Mouse (Mus musculus) limb, embryonic 12.5 days (tissue): ENCODE data around the gene Sacs. TPM values are rescaled to one million over a fixed set of nuclear protein-coding genes. Genes with fewer than 3 reads are reported as not detected.

Experiments
- ATAC-seq: fragments of 200-750 bp; cut with Nextera tagmentation; 2 replicates; pipeline ENCODE4 v1.8.0; 2017; ENCODE audit warnings: low read depth, moderate TSS enrichment; ENCODE audit not compliant: insufficient number of reproducible peaks, insufficient read depth, low FRiP score, low TSS enrichment
- H3K27ac ChIP-seq: fragments of 300-500 bp; sonication (generic); 2 replicates; pipeline ENCODE4 v1.5.1; 2016; ENCODE audit warnings: mild to moderate bottlenecking, moderate library complexity
- H3K27me3 ChIP-seq: fragments of 300-500 bp; sonication (generic); 2 replicates; pipeline ENCODE4 v1.6.1; 2016; ENCODE audit warnings: mild to moderate bottlenecking, moderate library complexity
- H3K36me3 ChIP-seq: fragments of 300-500 bp; sonication (generic); 2 replicates; pipeline ENCODE4 v1.6.1; 2016; ENCODE audit warnings: mild to moderate bottlenecking, moderate library complexity
- H3K4me1 ChIP-seq: fragments of 300-500 bp; sonication (generic); replicated peaks from 2 replicates; pipeline ENCODE4 v1.6.1; 2016
- H3K4me2 ChIP-seq: fragments of 300-500 bp; sonication (generic); 2 replicates; pipeline ENCODE4 v1.6.1; 2016; ENCODE audit warnings: mild to moderate bottlenecking, moderate library complexity
- H3K4me3 ChIP-seq: fragments of 300-500 bp; sonication (generic); replicated peaks from 2 replicates; pipeline ENCODE4 v1.5.1; 2016; ENCODE audit warnings: mild to moderate bottlenecking
- H3K9ac ChIP-seq: fragments of 300-500 bp; sonication (generic); replicated peaks from 2 replicates; pipeline ENCODE4 v1.6.1; 2016; ENCODE audit warnings: mild to moderate bottlenecking, moderate library complexity
- H3K9me3 ChIP-seq: fragments of 300-500 bp; sonication (generic); 2 replicates; pipeline ENCODE4 v1.6.1; 2016; ENCODE audit warnings: mild to moderate bottlenecking, moderate library complexity
- WGBS: fragments of 180-500 bp; shearing (Covaris S2); methylation state at CpG from one replicate; pipeline ENCODE4 v1.1.7; 2016; 5-methylcytosine and 5-hydroxymethylcytosine counted together
- polyA plus RNA-seq: library from polyadenylated mRNA; unstranded; fragments of >200 nt; fragmentation: Nextera tagmentation; extraction: Ambion mirVana; gene quantifications from 2 replicates; pipeline ENCODE4 v1.2.1, GENCODE M21; 2016

The Sacs gene
- polyA plus RNA-seq, 1 experiment from 2014 or later, result 3.4 TPM

- no peaks in the 10 kb centered on the region for H3K36me3 ChIP-seq
- WGBS, result 75% methylated on average over 1 of the region's 1 CpGs
- no peak overlapping the region for H3K4me2 ChIP-seq
- no peaks in the 10 kb centered on the region for H3K9me3 ChIP-seq
- no peak overlapping the region for H3K9ac ChIP-seq
- H3K4me1 ChIP-seq, result peaks cover 19% of the 10 kb centered on the region
- no peak for ATAC-seq
- no peak overlapping the region for H3K4me3 ChIP-seq
- H3K27me3 ChIP-seq, result no peaks in the 10 kb centered on the region
- no peak overlapping the region for H3K27ac ChIP-seq
Measured at GRCm38 (mm10) chr14:61160920-61161319, 22.7 kb downstream of the Sacs start.

GRCm38 (mm10) chr14:61161367-61162334 lies 23.4 kb downstream of the Sacs start:
- Histone ChIP-seq H3K4me1 (peaks cover 19% of the 10 kb centered on the region), H3K27ac (no peak overlapping the region), H3K9ac (no peak overlapping the region), H3K4me3 (no peak overlapping the region), H3K4me2 (no peak overlapping the region), H3K27me3 (no peaks in the 10 kb centered on the region), H3K36me3 (no peaks in the 10 kb centered on the region), H3K9me3 (no peaks in the 10 kb centered on the region)
- no peak for ATAC-seq
- whole genome bisulfite sequencing, result 63% methylated on average over 10 of the region's 10 CpGs

- Histone ChIP-seq H3K4me2 (no peak overlapping the region), H3K4me1 (peaks cover 19% of the 10 kb centered on the region), H3K27ac (no peak overlapping the region), H3K9me3 (no peaks in the 10 kb centered on the region), H3K9ac (no peak overlapping the region), H3K4me3 (no peak overlapping the region), H3K36me3 (no peaks in the 10 kb centered on the region), H3K27me3 (peaks cover 19% of the 10 kb centered on the region)
- no peak for ATAC-seq
- 82% methylated on average over 3 of the region's 3 CpGs for WGBS
Measured at GRCm38 (mm10) chr14:61164461-61164860, 26.2 kb downstream of the Sacs start.

GRCm38 (mm10) chr14:61165929-61166328 lies 27.7 kb downstream of the Sacs start:
- H3K27me3 ChIP-seq, result peaks cover 19% of the 10 kb centered on the region
- H3K4me1 ChIP-seq, result peaks cover 16% of the 10 kb centered on the region
- no peak overlapping the region for H3K9ac ChIP-seq
- H3K9me3 ChIP-seq, result no peaks in the 10 kb centered on the region
- no peaks in the 10 kb centered on the region for H3K36me3 ChIP-seq
- H3K4me2 ChIP-seq, result no peak overlapping the region
- no peak for ATAC-seq
- no peak overlapping the region for H3K27ac ChIP-seq
- 82% methylated on average over 9 of the region's 9 CpGs for WGBS
- H3K4me3 ChIP-seq, result no peak overlapping the region

- H3K9me3 ChIP-seq, result no peaks in the 10 kb centered on the region
- H3K9ac ChIP-seq, result no peak overlapping the region
- H3K27ac ChIP-seq, result no peak overlapping the region
- peaks cover 3% of the 10 kb centered on the region for H3K4me1 ChIP-seq
- H3K27me3 ChIP-seq, result peaks cover 19% of the 10 kb centered on the region
- WGBS, result 91% methylated on average over 5 of the region's 5 CpGs
- H3K4me3 ChIP-seq, result no peak overlapping the region
- ATAC-seq, result no peak
- no peaks in the 10 kb centered on the region for H3K36me3 ChIP-seq
- H3K4me2 ChIP-seq, result no peak overlapping the region
Measured at GRCm38 (mm10) chr14:61171261-61171970, 33.2 kb downstream of the Sacs start.

- H3K4me2 ChIP-seq, result peak overlapping the region; percentile 75
- peak overlapping the region; percentile 70 for H3K9ac ChIP-seq
- no peaks in the 10 kb centered on the region for H3K36me3 ChIP-seq
- ATAC-seq, result peak; percentile 99
- H3K4me3 ChIP-seq, result peak overlapping the region; percentile 75
- under 1% methylated on average over 52 of the region's 52 CpGs for WGBS
- H3K4me1 ChIP-seq, result peaks cover 3% of the 10 kb centered on the region
- peaks cover 16% of the 10 kb centered on the region for H3K27me3 ChIP-seq
- no peaks in the 10 kb centered on the region for H3K9me3 ChIP-seq
- peak overlapping the region; percentile 89 for H3K27ac ChIP-seq
Measured at GRCm38 (mm10) chr14:61172548-61173158, 34.4 kb downstream of the Sacs start.

GRCm38 (mm10) chr14:61173229-61173628 lies 35.0 kb downstream of the Sacs start:
- H3K27ac ChIP-seq, result peak overlapping the region; percentile 89
- under 1% methylated on average over 36 of the region's 37 CpGs for WGBS
- peaks cover 3% of the 10 kb centered on the region for H3K4me1 ChIP-seq
- ATAC-seq, result no peak; the same call in 1 of the 2 replicates
- peak overlapping the region; percentile 75 for H3K4me3 ChIP-seq
- H3K9ac ChIP-seq, result peak overlapping the region; percentile 70
- H3K27me3 ChIP-seq, result peaks cover 11% of the 10 kb centered on the region
- peak overlapping the region; percentile 75 for H3K4me2 ChIP-seq
- H3K9me3 ChIP-seq, result no peaks in the 10 kb centered on the region
- H3K36me3 ChIP-seq, result no peaks in the 10 kb centered on the region

- no peak overlapping the region for H3K27ac ChIP-seq
- ATAC-seq, result no peak
- no peaks in the 10 kb centered on the region for H3K4me1 ChIP-seq
- H3K4me3 ChIP-seq, result no peak overlapping the region
- 87% methylated on average over 7 of the region's 7 CpGs for WGBS
- H3K4me2 ChIP-seq, result no peak overlapping the region
- no peaks in the 10 kb centered on the region for H3K27me3 ChIP-seq
- H3K9ac ChIP-seq, result no peak overlapping the region
- peaks cover 53% of the 10 kb centered on the region for H3K36me3 ChIP-seq
- H3K9me3 ChIP-seq, result no peaks in the 10 kb centered on the region
Measured at GRCm38 (mm10) chr14:61191904-61192303, 53.6 kb downstream of the Sacs start.

GRCm38 (mm10) chr14:61192326-61192725 lies 54.1 kb downstream of the Sacs start:
- WGBS, result 84% methylated on average over 10 of the region's 10 CpGs
- H3K4me1 ChIP-seq, result no peaks in the 10 kb centered on the region
- H3K36me3 ChIP-seq, result peaks cover 57% of the 10 kb centered on the region

GRCm38 (mm10) chr14:61194416-61194815 lies 56.2 kb downstream of the Sacs start:
- no peak for ATAC-seq

More at GRCm38 (mm10) chr14:61192326-61192725, 54.1 kb downstream of the Sacs start:
- no peak overlapping the region for H3K9ac ChIP-seq
- no peak overlapping the region for H3K4me3 ChIP-seq
- no peak overlapping the region for H3K27ac ChIP-seq
- no peak for ATAC-seq
- no peaks in the 10 kb centered on the region for H3K9me3 ChIP-seq
- H3K4me2 ChIP-seq, result no peak overlapping the region
- H3K27me3 ChIP-seq, result no peaks in the 10 kb centered on the region

GRCm38 (mm10) chr14:61210111-61210510 lies 71.9 kb downstream of the Sacs start:
- Histone ChIP-seq H3K9ac (no peak overlapping the region), H3K4me2 (no peak overlapping the region), H3K4me1 (no peaks in the 10 kb centered on the region), H3K27me3 (no peaks in the 10 kb centered on the region), H3K4me3 (no peak overlapping the region), H3K36me3 (peaks cover 70% of the 10 kb centered on the region), H3K9me3 (0 out of 2 replicates have a peak, but pooled peaks cover 3% of the 10 kb centered on the region), H3K27ac (no peak overlapping the region)
- WGBS, result 93% methylated on average over 5 of the region's 5 CpGs
- no peak for ATAC-seq

More at GRCm38 (mm10) chr14:61194416-61194815, 56.2 kb downstream of the Sacs start:
- H3K9ac ChIP-seq, result no peak overlapping the region
- no peak overlapping the region for H3K27ac ChIP-seq
- H3K27me3 ChIP-seq, result no peaks in the 10 kb centered on the region
- H3K4me3 ChIP-seq, result no peak overlapping the region
- H3K4me1 ChIP-seq, result no peaks in the 10 kb centered on the region
- WGBS, result 91% methylated on average over 4 of the region's 4 CpGs
- H3K4me2 ChIP-seq, result no peak overlapping the region
- peaks cover 3% of the 10 kb centered on the region; the same call in 1 of the 2 replicates for H3K9me3 ChIP-seq
- H3K36me3 ChIP-seq, result peaks cover 62% of the 10 kb centered on the region
